ENCODE assay signal across 9 mouse cellular contexts in genomic region chr11:115358468-115358867, GRCm38 (mm10). TPM values are rescaled to one million over a fixed set of nuclear protein-coding genes. Genes with fewer than 3 reads are reported as not detected.
DNase-seq lines count a peak whose midpoint lies in the region; ATAC-seq and TF ChIP-seq lines count a peak whose summit lies in the region.
"Had no signal": no experiment of that assay in that cellular context is flagged by ENCODE, and none has a peak within 500 bp of the region (broad histone marks: within the 10 kb centered on the region; RNA-seq: fewer than 3 reads in every experiment).

No protein-coding gene starts in this region.

- H3K9me3 ChIP-seq in kidney, postnatal 0 days (replicated peaks; ENCODE audit: low read length) = no peaks in the 10 kb centered on the region
- H3K9me3 ChIP-seq in lung, postnatal 0 days (ENCODE audit: low read length) = no peaks in the 10 kb centered on the region

- no peaks in the 10 kb centered on the region for H3K36me3 ChIP-seq in kidney, postnatal 0 days (ENCODE audit: insufficient read depth, low read length)
- H3K36me3 ChIP-seq in lung, postnatal 0 days (ENCODE audit: insufficient read depth, low read length) = no peaks in the 10 kb centered on the region

- ATAC-seq in kidney, postnatal 0 days (replicated peaks; ENCODE audit: low FRiP score, low read depth) = 0 out of 2 replicates have a peak, but pooled peaks have one; percentile 37
- peak; percentile 46 for ATAC-seq in lung, postnatal 0 days

- H3K27me3 ChIP-seq in kidney, postnatal 0 days (ENCODE audit: insufficient read depth, low read length) = no peaks in the 10 kb centered on the region
- no peaks in the 10 kb centered on the region for H3K27me3 ChIP-seq in lung, postnatal 0 days (replicated peaks; ENCODE audit: insufficient read depth, low read length)

- peak; percentile 79 for DNase-seq in CD4-positive helper T cell, adult 2 months (ENCODE audit: low read depth, low spot score)
- DNase-seq in ZHBTc4 (ENCODE audit: low read depth, low spot score) = peak; percentile 73
- DNase-seq in embryo, embryonic 10 days (ENCODE audit: low spot score) = peak; percentile 86
- peak; percentile 79 for DNase-seq in heart, adult 8-10 months (ENCODE audit: low spot score)
- DNase-seq in kidney, postnatal 0 days (ENCODE audit: low spot score) = peak; percentile 92
- peak; percentile 89 for DNase-seq in lung, postnatal 0 days (ENCODE audit: low spot score)
- DNase-seq in retina, postnatal 1 day = peak; percentile 87
- peak; percentile 79 for DNase-seq in urinary bladder, postnatal 14 days (ENCODE audit: low spot score)

- no peak overlapping the region for H3K9ac ChIP-seq in kidney, postnatal 0 days (ENCODE audit: low read depth, low read length)
- no peak overlapping the region for H3K9ac ChIP-seq in lung, postnatal 0 days (replicated peaks; ENCODE audit: low read depth)

- H3K4me2 ChIP-seq in kidney, postnatal 0 days (ENCODE audit: low read length) = no peak overlapping the region
- no peak overlapping the region for H3K4me2 ChIP-seq in lung, postnatal 0 days (replicated peaks; ENCODE audit: low read depth, low read length)

- no peak; the same call in 1 of the 2 replicates for TF ChIP-seq EP300 in lung, postnatal 0 days (IDR thresholded peaks at IDR 0.05)

- H3K4me1 ChIP-seq in kidney, postnatal 0 days (replicated peaks; ENCODE audit: insufficient read depth, low read length) = 0 out of 2 replicates have a peak, but pooled peaks cover 4% of the 10 kb centered on the region
- peaks cover 4% of the 10 kb centered on the region; the same call in 1 of the 2 replicates for H3K4me1 ChIP-seq in lung, postnatal 0 days (ENCODE audit: insufficient read depth, low read depth, low read length)

- H3K27ac ChIP-seq in kidney, postnatal 0 days = no peak overlapping the region
- no peak overlapping the region for H3K27ac ChIP-seq in lung, postnatal 0 days (ENCODE audit: low read length)

- no peak overlapping the region for H3K4me3 ChIP-seq in kidney, postnatal 0 days (replicated peaks; ENCODE audit: low read depth, low read length)
- no peak overlapping the region for H3K4me3 ChIP-seq in lung, postnatal 0 days (ENCODE audit: low read depth, low read length)
- H3K4me3 ChIP-seq: myocyte had no signal

- TF ChIP-seq CTCF in kidney, postnatal 0 days (IDR thresholded peaks at IDR 0.05; ENCODE audit: low read depth) = peak; percentile 75
- peak; percentile 70 for TF ChIP-seq CTCF in lung, postnatal 0 days (IDR thresholded peaks at IDR 0.05)

- 16% methylated on average over 5 of the region's 5 CpGs for WGBS in kidney, postnatal 0 days
- 13% methylated on average over 5 of the region's 5 CpGs for WGBS in lung, postnatal 0 days

RNA-seq across cellular contexts. Expression of gene Hid1, which starts 9.1 kb away (rescaled TPM):
- total RNA-seq in heart, adult 8-10 months (2022) = 1 to 10 TPM; 3.4 to 4.3 (median 4.1) TPM
- polyA plus RNA-seq in kidney, postnatal 0 days (2015; fragmentation: Nextera tagmentation; extraction: Ambion mirVana) = 4.5 and 5.4 TPM in 2 replicates
- polyA plus RNA-seq in lung, postnatal 0 days (2015; fragmentation: Nextera tagmentation; extraction: Ambion mirVana) = 16.0 and 17.9 TPM in 2 replicates

RNA-seq across cellular contexts. Expression of gene Cdr2l, which starts 23.2 kb away (rescaled TPM):
- total RNA-seq in heart, adult 8-10 months (2022) = 1 to 10 TPM; 4.1 to 5.3 (median 4.8) TPM
- polyA plus RNA-seq in kidney, postnatal 0 days (2015; fragmentation: Nextera tagmentation; extraction: Ambion mirVana) = 7.6 and 7.8 TPM in 2 replicates
- 14.0 and 15.8 TPM in 2 replicates for polyA plus RNA-seq in lung, postnatal 0 days (2015; fragmentation: Nextera tagmentation; extraction: Ambion mirVana)

RNA-seq across cellular contexts. Expression of gene Otop3, which starts 23.9 kb away (rescaled TPM):
- total RNA-seq in heart, adult 8-10 months (2022) = not detected
- polyA plus RNA-seq in kidney, postnatal 0 days (2015; fragmentation: Nextera tagmentation; extraction: Ambion mirVana) = not detected in 2 replicates
- not detected in 2 replicates for polyA plus RNA-seq in lung, postnatal 0 days (2015; fragmentation: Nextera tagmentation; extraction: Ambion mirVana)
- polyA plus RNA-seq: myocyte had no signal

RNA-seq across cellular contexts. Expression of gene Ush1g, which starts 36.6 kb away (rescaled TPM):
- under 1 TPM; 0.09 to 0.28 (median 0.25) TPM for total RNA-seq in heart, adult 8-10 months (2022)
- 0.05 TPM in 1 of 2 replicates, not detected in the other for polyA plus RNA-seq in kidney, postnatal 0 days (2015; fragmentation: Nextera tagmentation; extraction: Ambion mirVana)
- polyA plus RNA-seq in lung, postnatal 0 days (2015; fragmentation: Nextera tagmentation; extraction: Ambion mirVana) = not detected in 2 replicates

RNA-seq across cellular contexts. Expression of gene Mrpl58, which starts 45.1 kb away (rescaled TPM):
- total RNA-seq in heart, adult 8-10 months (2022) = 100 to 1,000 TPM; 139 to 160 (median 146) TPM
- polyA plus RNA-seq in kidney, postnatal 0 days (2015; fragmentation: Nextera tagmentation; extraction: Ambion mirVana) = 225 and 232 TPM in 2 replicates
- polyA plus RNA-seq in lung, postnatal 0 days (2015; fragmentation: Nextera tagmentation; extraction: Ambion mirVana) = 154 and 180 TPM in 2 replicates
